Mouse (Mus musculus) CH12.LX (cell line): ENCODE measurements at regions not wholly inside any gene's neighbourhood (a gene's known extent, or its start where the extent isn't known, plus 50 kb on each side); places are given as distances from the start of the nearest gene placed in this dataset.

Source experiments
- DNase-seq: peaks from one replicate; pipeline ENCODE4 v3.0.0-alpha.2; 2013; ENCODE audit errors: extremely low read depth
- H3K27ac ChIP-seq: 2 replicates; pipeline ENCODE4 v1.5.1; 2012; ENCODE audit warnings: low read depth, mild to moderate bottlenecking, control low read depth, moderate library complexity; ENCODE audit not compliant: insufficient read depth
- H3K27me3 ChIP-seq: replicated peaks from 2 replicates; pipeline ENCODE3; 2012; ENCODE audit warnings: inconsistent platforms
- H3K36me3 ChIP-seq, 2 experiments: replicated peaks in 1 of 2; 2 replicates each; pipeline versions ENCODE3 to v1.6.1; 2012; ENCODE audit warnings: inconsistent platforms in 1 of 2, low read length in 1 of 2, mild to moderate bottlenecking in 1 of 2, mixed read lengths in 1 of 2, moderate library complexity in 1 of 2; ENCODE audit not compliant: control insufficient read depth in 1 of 2, insufficient read depth in 1 of 2
- H3K4me1 ChIP-seq, 2 experiments: 2 replicates each; pipeline ENCODE4 v1.6.1; 2012; ENCODE audit warnings: inconsistent platforms in 1 of 2, moderate library complexity in 1 of 2; ENCODE audit not compliant: insufficient read depth in 2 of 2, control insufficient read depth in 1 of 2
- H3K4me2 ChIP-seq: 2 replicates; pipeline ENCODE4 v1.6.1; 2012; ENCODE audit warnings: low read depth, mild to moderate bottlenecking, control low read depth; ENCODE audit not compliant: poor library complexity, insufficient read depth, severe bottlenecking
- H3K4me3 ChIP-seq, 3 experiments: fragments of 150-350 bp in 1 of 3; sonication (generic) in 1 of 3; replicated peaks in 1 of 3; 2 replicates each; pipeline versions ENCODE3 to v1.5.1; 2011 to 2012; ENCODE audit warnings: low read depth in 2 of 3, low read length in 2 of 3, mild to moderate bottlenecking in 2 of 3, moderate library complexity in 2 of 3, control low read depth in 1 of 3, improper control_type of control experiment in 1 of 3, inconsistent platforms in 1 of 3, mixed read lengths in 1 of 3; ENCODE audit not compliant: poor library complexity in 1 of 3
- H3K79me2 ChIP-seq: replicated peaks from 2 replicates; pipeline ENCODE4 v1.6.1; 2012; ENCODE audit warnings: mild to moderate bottlenecking, moderate library complexity; ENCODE audit not compliant: control insufficient read depth, poor library complexity, insufficient read depth, severe bottlenecking; ENCODE audit errors: extremely low read depth
- H3K9ac ChIP-seq: 2 replicates; pipeline ENCODE4 v1.6.1; 2012; ENCODE audit warnings: low read depth, mild to moderate bottlenecking, control low read depth, moderate library complexity; ENCODE audit not compliant: insufficient read depth
- H3K9me3 ChIP-seq: replicated peaks from 2 replicates; pipeline ENCODE3; 2012; ENCODE audit warnings: low read length, inconsistent platforms, mixed read lengths
- CHD1 ChIP-seq: IDR thresholded peaks from 2 replicates; pipeline ENCODE4 v1.6.1; 2012; ENCODE audit warnings: low read depth, low read length, improper control_type of control experiment, inconsistent platforms
- CHD2 ChIP-seq: IDR thresholded peaks from 2 replicates; pipeline ENCODE4 v1.6.1; 2011; ENCODE audit warnings: low read length, improper control_type of control experiment
- E2F4 ChIP-seq: IDR thresholded peaks from 2 replicates; pipeline ENCODE4 v1.6.1; 2011; ENCODE audit warnings: low read depth, low read length, improper control_type of control experiment; ENCODE audit not compliant: insufficient replicate concordance
- ELF1 ChIP-seq: IDR thresholded peaks from 2 replicates; pipeline ENCODE4 v1.6.1; 2014; ENCODE audit warnings: low read depth, mild to moderate bottlenecking, inconsistent platforms, low read length, improper control_type of control experiment
- EP300 ChIP-seq: IDR thresholded peaks from 2 replicates; pipeline ENCODE4 v1.6.1; 2011; ENCODE audit warnings: low read length, improper control_type of control experiment
- ETS1 ChIP-seq: conservative IDR thresholded peaks from 2 replicates; pipeline ENCODE4 v1.6.1; 2012; ENCODE audit warnings: low read depth, mild to moderate bottlenecking, inconsistent platforms, low read length, improper control_type of control experiment, moderate library complexity
- GABPA ChIP-seq: IDR thresholded peaks from 2 replicates; pipeline ENCODE4 v1.6.1; 2012; ENCODE audit warnings: low read depth, low read length, improper control_type of control experiment, inconsistent platforms; ENCODE audit not compliant: insufficient replicate concordance
- HCFC1 ChIP-seq: IDR thresholded peaks from 2 replicates; pipeline ENCODE4 v1.6.1; 2012; ENCODE audit warnings: low read depth, mild to moderate bottlenecking, inconsistent platforms, low read length, improper control_type of control experiment
- IRF4 ChIP-seq: IDR thresholded peaks from 2 replicates; pipeline ENCODE4 v1.6.1; 2014; ENCODE audit warnings: low read depth, mild to moderate bottlenecking, inconsistent platforms, low read length, improper control_type of control experiment
- JUN ChIP-seq: IDR thresholded peaks from 2 replicates; pipeline ENCODE4 v1.6.1; 2011; ENCODE audit warnings: low read depth, mild to moderate bottlenecking, low read length, improper control_type of control experiment, moderate library complexity; ENCODE audit not compliant: insufficient read depth
- JUND ChIP-seq: conservative IDR thresholded peaks from 2 replicates; pipeline ENCODE4 v1.6.1; 2011; ENCODE audit warnings: low read depth, low read length, improper control_type of control experiment
- KAT2A ChIP-seq: IDR thresholded peaks from 2 replicates; pipeline ENCODE4 v1.6.1; 2012; ENCODE audit warnings: low read length, improper control_type of control experiment, inconsistent platforms; ENCODE audit not compliant: insufficient replicate concordance
- MAFK ChIP-seq: IDR thresholded peaks from 2 replicates; pipeline ENCODE4 v1.6.1; 2011; ENCODE audit warnings: low read length, improper control_type of control experiment; ENCODE audit not compliant: insufficient replicate concordance
- MAX ChIP-seq: IDR thresholded peaks from 2 replicates; pipeline ENCODE4 v1.6.1; 2011; ENCODE audit warnings: low read length, improper control_type of control experiment
- MAZ ChIP-seq: IDR thresholded peaks from 2 replicates; pipeline ENCODE4 v1.6.1; 2012; ENCODE audit warnings: low read depth, mild to moderate bottlenecking, inconsistent platforms, low read length, improper control_type of control experiment, moderate library complexity
- MXI1 ChIP-seq: IDR thresholded peaks from 2 replicates; pipeline ENCODE4 v1.6.1; 2011; ENCODE audit warnings: mild to moderate bottlenecking, low read depth, low read length, improper control_type of control experiment
- MYC ChIP-seq: IDR thresholded peaks from 2 replicates; pipeline ENCODE4 v1.6.1; 2011; ENCODE audit warnings: low read depth, mild to moderate bottlenecking, improper control_type of control experiment, low read length
- NELFE ChIP-seq: IDR thresholded peaks from 2 replicates; pipeline ENCODE4 v1.6.1; 2011; ENCODE audit warnings: low read depth, low read length, improper control_type of control experiment
- NRF1 ChIP-seq: IDR thresholded peaks from 2 replicates; pipeline ENCODE4 v1.6.1; 2014; ENCODE audit warnings: low read depth, mild to moderate bottlenecking, inconsistent platforms, low read length, improper control_type of control experiment, moderate library complexity
- PAX5 ChIP-seq: IDR thresholded peaks from 2 replicates; pipeline ENCODE4 v1.6.1; 2012; ENCODE audit warnings: low read length, inconsistent platforms, mixed read lengths
- POLR2A ChIP-seq: IDR thresholded peaks from 2 replicates; pipeline ENCODE4 v1.6.1; 2011; ENCODE audit warnings: low read depth, mild to moderate bottlenecking, improper control_type of control experiment, low read length
- POLR2AphosphoS2 ChIP-seq: IDR thresholded peaks from 2 replicates; pipeline ENCODE4 v1.6.1; 2011; ENCODE audit warnings: low read depth, low read length, improper control_type of control experiment
- RAD21 ChIP-seq: IDR thresholded peaks from 2 replicates; pipeline ENCODE4 v1.6.1; 2011; ENCODE audit warnings: low read depth, mild to moderate bottlenecking, low read length, improper control_type of control experiment, moderate library complexity
- RCOR1 ChIP-seq: conservative IDR thresholded peaks from 2 replicates; pipeline ENCODE4 v1.6.1; 2012; ENCODE audit warnings: low read depth, mild to moderate bottlenecking, inconsistent platforms, low read length, improper control_type of control experiment
- SIN3A ChIP-seq: IDR thresholded peaks from 2 replicates; pipeline ENCODE4 v1.6.1; 2012; ENCODE audit warnings: low read length, improper control_type of control experiment, inconsistent platforms
- SMC3 ChIP-seq: IDR thresholded peaks from 2 replicates; pipeline ENCODE4 v1.6.1; 2011; ENCODE audit warnings: low read depth, low read length, improper control_type of control experiment
- TBP ChIP-seq: conservative IDR thresholded peaks from 2 replicates; pipeline ENCODE4 v1.6.1; 2011; ENCODE audit warnings: low read depth, low read length, improper control_type of control experiment
- TCF12 ChIP-seq: IDR thresholded peaks from 2 replicates; pipeline ENCODE4 v1.6.1; 2014; ENCODE audit warnings: low read depth, mild to moderate bottlenecking, inconsistent platforms, low read length, improper control_type of control experiment
- USF1 ChIP-seq: IDR thresholded peaks from 2 replicates; pipeline ENCODE4 v1.6.1; 2014; ENCODE audit warnings: low read depth, mild to moderate bottlenecking, inconsistent platforms, low read length, improper control_type of control experiment
- ZC3H11A ChIP-seq: IDR thresholded peaks from 2 replicates; pipeline ENCODE4 v1.6.1; 2012; ENCODE audit warnings: low read depth, mild to moderate bottlenecking, inconsistent platforms, low read length, improper control_type of control experiment
- ZKSCAN1 ChIP-seq: IDR thresholded peaks from 2 replicates; pipeline ENCODE4 v1.6.1; 2012; ENCODE audit warnings: low read depth, inconsistent platforms, low read length, improper control_type of control experiment, borderline replicate concordance
- ZMIZ1 ChIP-seq: IDR thresholded peaks from 2 replicates; pipeline ENCODE4 v1.6.1; 2012; ENCODE audit warnings: low read depth, mild to moderate bottlenecking, inconsistent platforms, low read length, improper control_type of control experiment
- ZNF384 ChIP-seq: IDR thresholded peaks from 2 replicates; pipeline ENCODE4 v1.6.1; 2012; ENCODE audit warnings: low read depth, low read length, improper control_type of control experiment, inconsistent platforms
- dilution Hi-C: fragments of 300-500 bp; cut with MboI; formaldehyde crosslinking; loops from 2 replicates; pipeline ENCODE4 v1.14.3; 2020; ENCODE audit warnings: low sequenced_read_pairs; ENCODE audit not compliant: extremely low pct_unique_long_range_greater_than_20kb, extremely low pct_ligation_motif_present
- in situ Hi-C: fragments of 300-500 bp; cut with MboI; formaldehyde crosslinking; loops from 3 replicates; pipeline ENCODE4 v1.14.3; 2019; ENCODE audit warnings: low sequenced_read_pairs, low pct_ligation_motif_present, low pct_unique_long_range_greater_than_20kb, mixed read lengths

- Histone ChIP-seq H3K36me3 (no peaks in the 10 kb centered on the region), H3K27me3 (no peaks in the 10 kb centered on the region), H3K27ac (no peak overlapping the region), H3K79me2 (no peaks in the 10 kb centered on the region), H3K4me2 (no peak overlapping the region), H3K4me1 (no peaks in the 10 kb centered on the region), H3K9me3 (no peaks in the 10 kb centered on the region), H3K4me3 (no peak overlapping the region), H3K9ac (no peak overlapping the region)
- in situ Hi-C loops = no loop called here
- DNase-seq = no peak
- dilution Hi-C loops = no loop called here
- TF ChIP-seq NELFE (no peak), TCF12 (no peak), MAFK (no peak), TBP (no peak), USF1 (no peak), MXI1 (no peak), PAX5 (no peak), ZC3H11A (no peak), SMC3 (no peak), JUND (no peak), HCFC1 (no peak), NRF1 (no peak), E2F4 (no peak)
These were observed 1376.8 kb downstream of the Sis start for GRCm38 (mm10) chr3:71590840-71591239.

- Histone ChIP-seq H3K27ac (peak overlapping the region; percentile 36; the same call in 1 of the 2 replicates), H3K36me3 (no peaks in the 10 kb centered on the region), H3K4me3 (peak overlapping the region; percentile 48 to 63 (median 54)), H3K9ac (peak overlapping the region; percentile 84), H3K9me3 (no peaks in the 10 kb centered on the region), H3K4me2 (peak overlapping the region; percentile 96), H3K4me1 (no peaks in the 10 kb centered on the region), H3K79me2 (no peaks in the 10 kb centered on the region), H3K27me3 (no peaks in the 10 kb centered on the region)
- in situ Hi-C loops = no loop called here
- dilution Hi-C loops = no loop called here
- peak; percentile 68 for DNase-seq
- TF ChIP-seq ELF1 = 0 out of 2 replicates have a peak, but pooled peaks have one; percentile 24
- TF ChIP-seq IRF4 = peak; percentile 56
- TF ChIP-seq CHD2 = no peak
- no peak for TF ChIP-seq ZNF384
- TF ChIP-seq EP300 = 0 out of 2 replicates have a peak, but pooled peaks have one; percentile 21
- no peak for TF ChIP-seq RCOR1
- TF ChIP-seq SMC3 = no peak
- TF ChIP-seq GABPA = no peak
- TF ChIP-seq RAD21 = no peak
- TF ChIP-seq MAZ = no peak
- peak; percentile 56; the same call in 1 of the 2 replicates for TF ChIP-seq NELFE
- 0 out of 2 replicates have a peak, but pooled peaks have one; percentile 42 for TF ChIP-seq SIN3A
- no peak for TF ChIP-seq PAX5
- TF ChIP-seq MAX = no peak
- no peak; the same call in 1 of the 2 replicates for TF ChIP-seq CHD1
- TF ChIP-seq TBP = peak; percentile 76; the same call in 1 of the 2 replicates
- peak; percentile 48; the same call in 1 of the 2 replicates for TF ChIP-seq ETS1
- TF ChIP-seq TCF12 = peak; percentile 62; the same call in 1 of the 2 replicates
- TF ChIP-seq POLR2AphosphoS2 = no peak
- TF ChIP-seq ZKSCAN1 = no peak
- TF ChIP-seq MYC = no peak
- TF ChIP-seq USF1 = no peak
- TF ChIP-seq ZMIZ1 = no peak
- TF ChIP-seq JUN = no peak
- TF ChIP-seq POLR2A = no peak
- TF ChIP-seq KAT2A = no peak
These were observed 1403.7 kb downstream of the Sis start for GRCm38 (mm10) chr3:71563820-71564418.
